Mouse (Mus musculus): ENCODE results near the gene Ccdc142.
A peak's percentile ranks its signal among the peaks of the same experiment; 100 is the strongest.

The Ccdc142 gene

GRCm38 (mm10) chr6:83117616-83118015 lies 16.2 kb downstream of the Ccdc142 start:
- DNase-seq (ENCODE audit: low spot score in 2 of 2) = no peak

- no peak for DNase-seq (ENCODE audit: low spot score in 2 of 2)
Measured at GRCm38 (mm10) chr6:83118369-83118768, 17.0 kb downstream of the Ccdc142 start.

GRCm38 (mm10) chr6:83118825-83119733 lies 17.7 kb downstream of the Ccdc142 start:
- no peak for DNase-seq (ENCODE audit: low spot score in 2 of 2)

DNA sequence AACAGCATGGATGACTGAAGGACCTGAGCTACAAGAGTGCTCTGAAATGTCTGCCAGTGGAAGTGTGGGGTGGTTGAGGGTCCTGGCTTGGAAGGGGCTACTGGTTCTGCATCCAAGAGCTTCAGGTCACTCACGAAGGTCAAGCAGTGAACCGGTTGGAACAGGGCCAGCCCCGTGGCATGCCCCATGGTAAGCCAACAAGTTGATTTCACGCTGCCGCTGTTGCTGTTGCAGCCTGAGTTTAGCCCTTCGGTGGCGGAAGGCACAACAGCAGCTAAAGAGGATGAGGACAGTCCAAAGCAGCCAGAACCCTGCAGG lies 18.3 kb downstream of the Ccdc142 start:
- DNase-seq (ENCODE audit: low spot score in 2 of 2) = no peak

- peak; percentile 95 to 98 for DNase-seq (ENCODE audit: low spot score in 2 of 2)
Measured at GRCm38 (mm10) chr6:83120930-83121862, 19.8 kb downstream of the Ccdc142 start, which contains the start of gene Wbp1. Gene Wbp1, minus strand, starts transcription at chr6:83121559.

DNA sequence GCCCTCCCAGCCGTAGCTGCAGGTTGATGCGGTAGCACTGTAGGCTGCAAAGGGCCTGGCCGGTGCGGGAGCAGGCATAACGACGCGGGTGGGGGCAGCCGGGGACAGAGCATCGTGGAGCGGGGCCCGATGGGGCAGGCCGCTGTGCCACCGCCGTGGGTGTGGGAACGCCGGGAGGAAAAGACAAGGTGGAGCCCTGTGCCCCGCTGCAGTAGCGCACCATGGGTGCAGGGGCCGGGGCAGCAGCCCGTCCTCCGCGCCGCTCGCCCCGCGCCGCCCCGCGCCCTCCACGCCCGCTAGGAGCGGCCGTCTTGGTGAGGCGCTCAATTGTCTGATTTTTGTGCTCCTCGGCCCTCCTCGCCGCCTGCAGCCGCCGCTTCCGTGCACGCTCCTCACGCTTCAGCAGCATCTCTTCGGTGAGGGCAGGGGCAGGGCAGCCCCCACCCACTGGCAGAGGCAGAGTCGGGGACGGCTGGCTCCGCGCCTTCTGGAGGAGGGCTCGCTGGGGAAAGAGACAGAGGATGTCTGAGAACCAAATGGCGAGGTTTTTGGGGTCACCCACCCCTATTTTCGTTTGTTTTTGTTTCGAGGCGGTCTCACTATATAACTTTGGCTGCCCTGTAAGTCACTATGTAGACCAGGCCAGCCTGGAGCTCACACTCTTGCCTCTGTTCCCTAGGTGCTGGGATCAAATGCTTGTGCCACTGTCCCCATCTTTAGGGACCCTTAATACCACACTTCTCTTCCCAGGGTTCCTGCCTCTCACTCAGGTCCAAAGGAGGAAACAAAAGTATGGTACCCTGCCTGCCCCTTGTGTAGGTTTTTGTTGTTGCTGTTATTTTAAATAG lies 20.7 kb downstream of the Ccdc142 start:
- peak in 1 of 2 experiments; percentile 25 for DNase-seq (ENCODE audit: low spot score in 2 of 2)

DNA sequence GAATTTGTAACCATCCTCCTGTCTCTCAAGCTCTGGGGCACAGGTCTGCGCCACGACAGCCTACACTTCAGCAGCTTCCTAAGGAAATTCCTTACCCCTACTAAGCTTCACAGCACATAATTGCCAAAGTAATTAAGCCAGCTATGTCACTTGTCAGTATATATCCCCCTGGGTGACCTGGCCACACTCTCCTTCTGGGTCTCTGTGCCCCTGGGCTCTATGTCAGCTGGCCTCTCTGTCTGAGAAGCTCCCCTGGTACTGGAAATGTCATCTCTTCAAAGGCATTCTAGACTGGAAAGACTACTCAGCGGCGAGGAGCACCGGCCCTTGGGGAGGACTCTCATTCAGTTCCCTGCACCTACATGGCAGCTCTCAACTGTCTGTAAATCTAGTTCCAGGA lies 21.6 kb downstream of the Ccdc142 start:
- no peak for DNase-seq (ENCODE audit: low spot score in 2 of 2)

- peak; percentile 86 to 87 for DNase-seq (ENCODE audit: low spot score in 2 of 2)
Measured at GRCm38 (mm10) chr6:83124851-83125312, 23.5 kb downstream of the Ccdc142 start.

DNA sequence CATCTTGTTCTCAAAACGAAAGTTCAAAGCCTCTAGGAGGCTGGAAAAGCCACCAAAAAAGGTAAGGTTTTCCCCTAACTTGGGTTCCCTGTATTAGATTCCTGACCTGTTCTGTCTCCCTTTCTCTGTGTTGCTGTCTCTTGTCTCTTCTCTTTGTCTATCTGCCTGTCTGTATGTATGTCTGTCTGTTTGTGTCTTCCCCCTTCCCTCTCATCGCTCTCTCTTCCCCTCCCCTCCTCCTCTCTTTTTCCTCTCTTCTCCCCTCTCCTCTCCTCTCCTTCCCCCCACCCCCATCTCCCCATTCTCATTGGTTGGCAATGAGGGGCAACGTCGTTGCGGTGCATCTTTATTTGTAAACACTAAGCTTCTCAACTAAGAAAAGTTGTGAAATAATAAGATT lies 23.9 kb downstream of the Ccdc142 start, which contains the start of gene Ino80b:
Ino80b (minus strand) TSS at position 101 of the 400 bp plus-strand sequence.
- no peak for DNase-seq (ENCODE audit: low spot score in 2 of 2)

GRCm38 (mm10) chr6:83127419-83127818 lies 26.0 kb downstream of the Ccdc142 start:
- DNase-seq (ENCODE audit: low spot score in 2 of 2) = no peak

DNA sequence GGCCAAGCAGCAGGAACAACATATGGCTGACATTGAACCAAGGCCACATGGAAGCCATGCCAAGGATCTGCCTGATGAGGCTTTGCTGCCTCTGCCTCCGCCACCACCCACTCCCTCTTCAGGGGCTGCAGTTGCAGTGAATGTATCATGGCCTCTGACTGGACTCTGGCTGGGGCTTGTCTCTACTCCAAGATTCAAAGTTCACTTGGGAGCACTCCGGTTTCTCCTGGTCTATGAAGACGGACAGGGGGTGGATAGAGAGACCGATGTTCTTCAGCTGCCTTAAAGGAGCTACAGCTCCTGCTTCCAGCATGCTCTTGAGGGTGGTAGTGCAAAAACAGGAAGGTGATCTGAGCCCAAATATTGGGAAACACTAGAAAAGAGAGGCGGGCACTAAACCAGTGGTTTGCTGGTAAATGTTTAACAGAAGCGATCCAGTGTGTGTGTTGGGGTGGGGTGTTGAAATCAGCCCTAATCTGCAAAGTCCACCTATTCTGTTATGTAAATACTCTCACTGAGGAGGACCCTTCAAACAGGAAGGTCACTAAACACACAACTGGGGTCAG lies 30.2 kb downstream of the Ccdc142 start:
- DNase-seq (ENCODE audit: low spot score in 2 of 2) = no peak

DNA sequence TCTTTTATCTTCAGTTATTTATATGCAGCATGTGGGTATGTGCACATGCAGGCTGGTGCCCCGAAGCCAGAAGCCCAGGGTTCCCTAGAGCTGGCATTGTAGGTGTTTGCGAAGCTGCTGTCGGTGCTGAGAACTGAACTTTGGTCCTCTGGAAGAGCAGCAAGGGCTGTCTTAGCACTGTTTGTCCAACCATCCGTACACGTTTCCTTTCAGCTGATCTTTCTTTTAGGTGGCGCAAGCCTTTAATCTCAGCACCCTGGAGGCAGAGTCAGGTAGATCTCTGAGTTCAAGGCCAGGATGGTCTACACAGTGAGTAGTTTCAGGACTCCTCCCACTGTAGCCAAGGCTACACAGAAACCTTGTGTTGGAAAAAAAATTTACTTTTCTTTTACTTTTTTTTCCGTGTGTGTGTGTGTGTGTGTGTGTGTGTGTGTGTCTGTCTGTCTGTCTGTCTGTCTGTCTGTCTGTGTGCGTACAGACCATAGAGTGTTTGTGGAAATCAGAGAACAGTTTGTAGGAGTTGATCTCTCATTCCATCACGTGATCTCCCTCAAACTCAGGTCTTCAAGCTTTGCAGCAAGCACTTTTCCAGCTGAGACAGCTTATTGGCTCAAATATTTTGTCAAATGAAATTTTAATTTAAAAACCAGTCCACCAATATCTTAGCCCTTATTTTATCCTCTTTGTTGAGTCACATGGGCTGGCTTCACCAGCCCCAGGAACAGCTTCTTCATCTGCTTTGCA lies 30.9 kb downstream of the Ccdc142 start:
- no peak for DNase-seq (ENCODE audit: low spot score in 2 of 2)

DNA sequence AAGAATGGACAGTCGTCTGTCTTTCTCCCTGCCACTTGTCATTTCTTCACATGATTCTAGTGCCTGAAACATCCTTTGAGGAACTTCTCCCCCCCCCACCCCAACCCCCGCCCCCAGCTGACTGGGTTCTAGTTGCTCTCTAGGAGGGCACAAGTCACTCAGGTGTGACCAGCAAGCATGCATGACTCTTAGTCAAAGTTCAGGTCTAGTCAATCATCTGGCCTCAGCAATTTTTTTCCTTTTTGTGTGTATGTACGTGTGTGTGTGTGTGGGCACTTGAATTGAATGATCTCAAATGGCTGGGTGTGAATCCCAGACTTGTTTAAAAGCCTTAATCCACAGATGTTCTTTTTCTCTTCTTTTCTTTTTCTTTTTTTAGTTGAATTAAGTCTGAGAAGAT lies 32.8 kb downstream of the Ccdc142 start:
- DNase-seq (ENCODE audit: low spot score in 2 of 2) = no peak

DNA sequence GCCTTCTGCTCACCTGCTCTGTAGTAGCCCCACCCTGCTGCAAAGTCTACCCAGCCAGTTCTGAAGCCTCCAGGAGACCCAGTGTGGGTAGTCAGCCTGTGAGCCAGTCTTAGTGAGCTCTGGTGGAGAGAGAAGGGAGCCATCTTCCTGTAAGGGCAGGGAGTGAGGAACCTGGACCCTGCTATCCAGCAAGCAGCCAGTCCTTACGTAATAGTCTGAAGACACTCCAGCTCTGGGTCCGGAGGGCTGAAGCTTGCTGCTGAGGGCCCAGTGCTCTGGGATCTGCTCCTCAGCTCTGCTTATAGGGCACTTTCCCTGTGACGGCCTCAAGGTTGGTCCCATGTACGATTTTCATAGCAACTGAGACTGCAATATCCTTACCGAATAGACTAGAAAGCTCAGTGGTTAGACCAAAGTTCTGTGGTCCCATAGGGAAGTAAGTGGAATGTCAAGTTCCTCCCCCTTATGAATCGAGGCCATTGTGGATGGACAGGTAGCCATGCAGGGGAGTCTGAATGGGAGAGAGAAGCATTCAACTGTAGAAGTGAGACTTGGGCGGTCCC lies 33.6 kb downstream of the Ccdc142 start, which contains the start of gene Rtkn:
Rtkn (plus strand) TSS at position 513 of the 563 bp plus-strand sequence.
- no peak for DNase-seq (ENCODE audit: low spot score in 2 of 2)

DNA sequence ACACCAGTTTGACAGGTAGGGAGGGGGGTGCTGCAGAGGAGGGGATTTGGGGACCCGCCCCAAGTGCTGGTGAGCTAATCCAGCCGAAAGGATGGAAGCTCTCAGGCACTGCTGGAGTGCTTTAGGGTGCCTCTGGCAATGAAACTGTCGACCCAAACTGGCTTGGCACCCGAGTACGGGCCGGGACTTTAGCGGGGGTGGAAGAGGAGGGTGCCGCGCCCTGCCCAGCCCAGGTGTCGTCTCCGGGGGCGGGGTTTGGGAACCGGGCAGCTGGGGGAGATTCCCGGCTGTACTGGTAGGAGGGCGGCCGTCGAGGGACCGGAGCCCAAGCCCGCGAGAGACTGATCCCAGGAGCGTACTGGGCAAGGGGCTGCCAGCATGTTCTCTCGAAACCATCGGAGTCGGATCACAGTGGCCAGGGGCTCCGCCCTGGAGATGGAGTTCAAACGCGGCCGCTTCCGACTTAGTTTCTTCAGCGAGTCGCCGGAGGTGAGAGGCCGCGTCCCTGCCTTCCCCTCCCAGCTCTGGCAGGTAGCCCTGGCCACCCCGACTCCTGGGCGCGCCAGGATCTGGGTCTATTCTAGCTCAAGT lies 34.3 kb downstream of the Ccdc142 start:
- no peak for DNase-seq (ENCODE audit: low spot score in 2 of 2)

DNA sequence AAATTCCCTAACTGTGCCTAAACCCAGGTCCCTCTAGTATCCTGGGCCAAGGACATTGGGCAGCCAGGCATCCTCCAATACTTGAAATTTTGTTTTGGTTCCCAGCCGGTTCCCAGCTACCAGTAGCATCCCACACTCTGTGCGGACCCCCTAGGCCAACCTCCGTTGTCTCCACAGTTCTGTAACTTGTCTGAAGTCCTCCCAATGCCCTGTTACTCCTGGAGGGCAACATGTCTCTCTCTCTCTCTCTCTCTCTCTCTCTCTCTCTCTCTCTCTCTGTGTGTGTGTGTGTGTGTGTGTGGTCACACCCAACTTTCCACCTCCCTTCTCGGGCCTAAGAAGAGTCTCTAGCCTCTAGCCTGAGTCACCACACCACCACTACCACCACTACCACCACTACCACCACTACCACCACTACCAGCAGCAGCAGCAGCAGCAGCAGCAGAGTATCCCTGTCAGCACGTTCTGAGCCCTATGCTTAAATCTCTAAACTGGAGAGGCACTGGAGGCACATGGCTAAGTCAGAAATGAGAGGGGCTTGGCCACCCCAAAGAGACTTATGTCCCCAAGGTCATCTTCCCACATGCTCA lies 35.0 kb downstream of the Ccdc142 start:
- DNase-seq (ENCODE audit: low spot score in 2 of 2) = no peak

- no peak for DNase-seq (ENCODE audit: low spot score in 2 of 2)
Measured at GRCm38 (mm10) chr6:83136881-83137575, 35.6 kb downstream of the Ccdc142 start.

- DNase-seq (ENCODE audit: low spot score in 2 of 2) = peak; percentile 70 to 76
Measured at GRCm38 (mm10) chr6:83137576-83137950, 36.2 kb downstream of the Ccdc142 start.

All from frontal cortex, postnatal 10 days (tissue).